Mouse (Mus musculus) left cerebral cortex, postnatal 4 days (tissue): Measurements from ENCODE around the gene Igf2bp3. TPM values are rescaled to one million over a fixed set of nuclear protein-coding genes. Genes with fewer than 3 reads are reported as not detected.

Source experiments
- DNase-seq: peaks from one replicate; pipeline ENCODE4 v3.0.0-alpha.2; 2022
- intact Hi-C: fragments of 180-260 bp; cut with DNase I; formaldehyde crosslinking; loops from one replicate; pipeline ENCODE4 v1.15.1; 2025
- total RNA-seq, 2 experiments: library from RNA; stranded (reverse); gene quantifications; 2 replicates each; pipeline ENCODE4 v1.2.3; 2021

Gene Igf2bp3
- total RNA-seq, 2 experiments from 2014 or later: 5.0 to 6.5 TPM

DNA sequence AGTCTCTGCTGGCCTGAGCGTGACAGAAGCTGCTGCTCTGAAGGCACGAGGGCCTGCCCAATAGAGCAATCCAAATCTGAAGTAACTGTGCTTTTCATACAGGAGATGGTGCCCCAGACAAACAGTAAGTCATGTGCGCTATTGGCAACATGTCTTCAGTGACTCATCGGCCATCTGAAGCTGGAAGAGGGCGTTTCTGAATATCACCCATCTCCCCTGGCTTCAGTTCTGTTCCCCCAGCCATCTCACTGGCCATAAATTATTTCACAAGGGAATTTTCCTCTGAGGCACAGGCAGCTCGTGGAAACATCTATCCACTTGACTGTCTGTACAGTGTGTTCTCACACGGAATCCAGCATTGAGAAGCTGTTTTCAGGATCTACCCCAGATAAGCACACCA lies 118.3 kb downstream of the Igf2bp3 start:
- no peak for DNase-seq
- intact Hi-C loops: no loop called here

DNA sequence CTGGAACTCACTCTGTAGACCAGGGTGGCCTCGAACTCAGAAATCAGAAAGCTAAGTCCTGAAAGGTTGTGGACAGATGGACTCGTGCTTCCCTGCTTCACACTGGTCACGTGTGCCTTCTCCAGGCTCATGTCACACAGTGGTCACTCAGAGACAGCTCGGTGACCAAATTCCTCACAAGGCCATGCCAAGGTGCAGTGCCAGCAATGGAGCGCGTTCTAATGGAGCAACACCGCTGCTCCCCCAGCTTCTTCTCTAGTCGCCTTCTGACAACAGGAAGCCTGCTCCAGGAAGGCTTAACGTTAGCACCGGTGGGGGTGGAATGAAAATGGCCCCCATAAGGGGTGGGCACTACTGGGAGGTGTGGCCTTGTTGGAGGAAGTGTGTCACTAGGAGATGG lies 119.8 kb downstream of the Igf2bp3 start:
- DNase-seq: no peak

DNA sequence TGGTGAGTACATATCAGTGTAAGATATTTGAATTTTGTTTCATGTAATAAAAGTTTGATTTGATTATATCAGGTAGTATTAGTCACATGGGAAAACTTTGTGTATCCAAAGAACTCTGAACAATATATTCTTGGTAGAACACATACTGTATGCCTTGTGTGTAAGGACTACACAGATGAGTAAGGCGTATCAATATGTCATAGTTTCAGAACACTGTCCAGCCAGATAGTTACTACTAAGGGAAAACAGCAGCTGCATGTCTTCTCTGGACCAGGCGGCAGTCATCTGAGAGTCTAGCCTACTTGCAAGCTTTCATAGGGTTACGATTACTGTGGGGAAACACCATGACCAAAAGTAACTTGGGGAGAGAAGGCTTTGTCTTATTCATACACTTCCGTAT lies 131.7 kb downstream of the Igf2bp3 start:
- intact Hi-C loops: no loop called here

More for the DNA sequence above, 119.8 kb downstream of the Igf2bp3 start:
- intact Hi-C loops: no loop called here

DNA sequence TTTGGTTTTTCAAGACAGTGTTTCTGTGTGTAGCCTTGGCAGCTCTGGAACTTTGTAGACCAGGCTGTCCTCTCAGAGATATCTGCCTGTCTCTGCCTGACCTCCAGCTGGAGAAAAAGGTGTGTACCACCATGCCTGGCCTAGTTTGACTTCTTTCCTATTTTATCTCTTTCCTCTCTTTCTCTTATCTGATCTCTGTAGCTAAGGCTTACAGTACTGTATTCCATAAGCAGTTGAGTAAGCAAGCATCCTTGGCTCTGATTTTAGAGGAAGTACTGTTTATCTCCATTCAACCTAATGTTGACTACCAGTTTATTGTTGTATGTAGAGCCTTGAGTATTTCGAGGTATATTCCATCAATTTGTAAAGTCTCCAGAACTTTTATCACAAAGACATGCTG lies 135.4 kb downstream of the Igf2bp3 start:
- intact Hi-C loops: no loop called here
- DNase-seq: no peak

More for the DNA sequence above, 131.7 kb downstream of the Igf2bp3 start:
- no peak for DNase-seq

DNA sequence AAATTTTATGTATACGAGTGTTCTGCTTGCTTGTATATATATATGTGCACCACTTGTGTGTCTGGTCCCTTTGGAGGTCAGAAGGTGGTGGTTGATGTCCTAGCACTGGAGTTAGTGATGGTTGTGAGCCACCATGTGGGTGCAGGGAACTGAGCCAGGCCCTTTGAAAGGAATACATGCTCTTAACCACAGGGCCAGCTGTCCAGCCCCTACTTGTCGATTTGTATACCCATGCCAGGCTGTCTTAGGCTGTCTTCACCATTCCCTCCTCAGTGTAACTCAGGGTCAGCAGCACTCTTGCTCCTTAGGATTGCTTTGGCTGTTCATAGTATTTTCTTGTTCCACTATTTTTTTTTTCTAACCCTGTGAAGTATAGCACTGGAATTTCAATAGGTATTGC lies 136.9 kb downstream of the Igf2bp3 start:
- intact Hi-C loops: no loop called here

DNA sequence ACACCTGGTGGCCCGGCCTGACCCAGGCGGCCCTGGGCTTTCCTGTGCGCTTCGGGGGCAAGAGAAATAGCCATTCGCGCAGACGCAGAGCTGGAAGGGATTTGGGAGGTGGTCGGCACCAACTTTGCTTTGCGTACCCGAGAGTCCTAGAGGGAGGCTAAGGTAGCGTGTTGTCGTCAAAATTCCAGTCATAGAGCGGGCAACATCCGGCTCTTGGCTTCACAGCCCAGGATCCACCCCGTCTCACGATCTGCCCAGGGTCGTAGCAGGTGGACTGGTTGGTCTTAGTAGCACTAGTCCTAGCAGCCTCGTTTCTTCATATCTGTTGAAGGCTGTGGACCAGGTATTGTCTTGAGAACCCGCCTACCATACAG lies 140.7 kb downstream of the Igf2bp3 start:
- DNase-seq: no peak

More for the DNA sequence above, 136.9 kb downstream of the Igf2bp3 start:
- no peak for DNase-seq

DNA sequence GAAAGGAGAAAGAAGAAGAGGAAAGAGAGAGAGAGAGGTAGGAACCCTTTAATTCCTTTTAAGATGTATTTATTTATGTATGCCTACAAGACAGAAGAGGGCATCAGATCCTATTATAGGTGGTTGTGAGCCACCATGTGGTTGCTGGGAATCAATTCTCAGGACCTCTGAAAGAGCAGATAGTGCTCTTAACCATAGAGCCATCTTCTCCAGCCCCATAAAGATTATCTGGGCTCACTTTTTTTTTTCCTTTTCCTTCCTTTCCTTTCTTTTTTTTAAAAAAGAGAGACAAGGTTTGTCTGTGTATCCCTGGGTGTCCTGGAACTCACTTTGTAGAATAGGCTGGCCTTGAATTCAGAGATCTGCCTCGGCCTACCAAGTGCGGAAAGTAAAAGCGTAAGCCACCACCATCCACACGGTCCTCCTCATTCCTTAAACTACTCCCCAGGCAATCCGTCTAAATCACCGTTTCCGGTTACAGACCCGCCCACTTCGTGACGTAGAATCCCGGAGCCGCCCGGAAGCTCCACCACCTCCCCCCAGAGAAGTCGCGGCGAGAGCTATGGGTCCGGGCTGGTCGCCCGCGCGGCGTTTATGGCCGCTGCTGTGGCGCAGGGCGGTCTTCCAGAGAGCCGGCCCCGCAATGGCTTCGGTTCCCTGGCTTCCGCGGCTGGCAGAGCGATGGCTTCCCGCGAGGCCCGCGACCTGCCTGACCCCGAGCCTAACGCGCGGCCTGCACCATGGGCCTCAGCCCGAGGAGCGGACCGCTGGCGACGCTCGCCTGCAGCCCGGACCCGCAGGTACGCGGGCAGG lies 141.2 kb downstream of the Igf2bp3 start, which contains the start of gene Malsu1:
Gene Malsu1, plus strand, starts transcription at position 492 of the 813 bp plus-strand sequence.
- peak; percentile 94 for DNase-seq
- intact Hi-C loops: no loop called here

More for the DNA sequence above, 140.7 kb downstream of the Igf2bp3 start:
- intact Hi-C loops: no loop called here

DNA sequence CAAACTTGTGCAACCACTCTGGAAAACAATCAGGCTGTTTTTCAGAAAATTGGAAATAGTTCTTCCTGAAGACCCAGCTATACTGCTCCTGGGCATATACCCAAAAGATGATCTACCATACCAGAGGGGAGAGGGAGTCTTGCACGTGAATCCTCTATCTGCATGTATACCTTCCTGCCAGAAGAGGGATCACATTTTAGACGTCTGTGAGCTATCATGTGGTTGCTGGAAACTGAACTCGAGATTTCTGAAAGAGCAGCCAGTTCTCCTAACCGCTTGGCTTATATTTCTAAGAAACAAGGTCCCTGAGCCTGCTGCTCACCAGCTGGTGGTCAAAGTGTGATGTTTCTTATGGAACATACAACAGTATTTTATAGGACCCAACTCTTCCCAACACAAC lies 146.4 kb downstream of the Igf2bp3 start:
- no peak for DNase-seq
- intact Hi-C loops: no loop called here

DNA sequence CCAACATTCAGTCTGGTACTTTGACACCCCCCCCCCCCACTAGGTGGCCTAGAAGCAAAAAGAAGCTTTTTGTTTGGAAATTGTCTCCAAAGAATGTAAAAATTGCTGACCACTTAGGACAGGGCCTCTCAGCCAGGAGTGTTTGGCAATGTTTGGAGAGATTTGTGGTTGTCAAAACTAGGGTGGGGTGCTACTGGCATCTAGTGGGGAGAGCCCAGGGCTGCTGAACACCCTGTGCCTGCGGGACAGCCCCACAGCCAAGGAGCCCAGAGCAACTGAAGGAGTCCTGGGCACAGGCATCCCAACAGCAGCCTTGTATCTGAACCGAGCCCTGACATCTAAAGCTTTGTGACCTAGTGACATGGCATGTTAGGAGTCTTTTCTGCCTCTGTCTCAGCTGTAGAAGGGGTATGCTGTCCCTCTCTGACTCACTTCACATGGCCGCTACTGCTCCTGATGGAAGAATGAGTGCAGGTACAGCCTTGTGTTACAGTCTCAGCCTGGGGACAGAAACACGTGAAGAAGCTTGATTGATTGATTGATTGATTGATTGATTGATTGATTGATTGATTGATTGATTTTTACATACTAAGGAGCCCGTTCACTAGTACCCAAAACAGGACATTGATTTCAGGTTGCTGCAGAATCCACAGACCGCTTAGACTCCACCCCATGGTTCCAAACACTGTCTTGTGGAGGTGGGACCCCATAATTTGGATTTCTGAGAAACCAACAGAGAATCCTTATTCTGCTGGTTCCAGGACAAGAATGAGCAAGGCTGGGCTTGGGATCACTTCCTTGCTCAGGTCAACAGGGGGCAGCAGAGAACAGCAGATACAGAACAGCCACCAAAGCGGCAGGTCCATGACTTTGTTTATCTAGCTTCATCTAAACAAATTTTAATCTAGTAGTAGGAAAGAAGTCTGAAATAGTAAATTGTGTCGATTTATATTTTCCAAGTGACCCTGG lies 157.4 kb downstream of the Igf2bp3 start:
- peak; percentile 70 for DNase-seq
- intact Hi-C loops: loop anchor here (5.0 kb wide), 1 partner anchor 155 kb away; the partner anchor contains the start of gene Igf2bp3

DNA sequence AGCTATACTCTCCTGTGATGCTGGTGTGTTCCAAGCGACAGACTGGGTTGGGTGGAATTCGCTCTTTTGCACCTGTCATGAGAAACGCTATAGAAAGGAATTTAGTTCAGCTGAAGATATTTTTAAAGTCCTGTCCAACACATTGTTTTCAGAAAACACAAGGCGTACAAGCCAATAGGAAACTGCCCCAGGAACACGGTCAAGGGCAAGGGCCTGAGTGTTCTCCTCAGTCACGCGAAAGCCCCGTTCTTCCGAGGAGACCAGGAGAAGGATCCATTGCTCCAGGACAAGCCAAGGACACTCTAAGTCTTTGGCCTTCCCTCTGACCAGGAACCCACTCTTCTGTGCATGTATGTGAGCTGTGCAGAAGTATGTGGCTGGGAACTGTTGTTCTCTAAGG lies 158.7 kb downstream of the Igf2bp3 start:
- no peak for DNase-seq
- intact Hi-C loops: loop anchor here (5.0 kb wide), 1 partner anchor 156 kb away; the partner anchor contains the start of gene Igf2bp3

DNA sequence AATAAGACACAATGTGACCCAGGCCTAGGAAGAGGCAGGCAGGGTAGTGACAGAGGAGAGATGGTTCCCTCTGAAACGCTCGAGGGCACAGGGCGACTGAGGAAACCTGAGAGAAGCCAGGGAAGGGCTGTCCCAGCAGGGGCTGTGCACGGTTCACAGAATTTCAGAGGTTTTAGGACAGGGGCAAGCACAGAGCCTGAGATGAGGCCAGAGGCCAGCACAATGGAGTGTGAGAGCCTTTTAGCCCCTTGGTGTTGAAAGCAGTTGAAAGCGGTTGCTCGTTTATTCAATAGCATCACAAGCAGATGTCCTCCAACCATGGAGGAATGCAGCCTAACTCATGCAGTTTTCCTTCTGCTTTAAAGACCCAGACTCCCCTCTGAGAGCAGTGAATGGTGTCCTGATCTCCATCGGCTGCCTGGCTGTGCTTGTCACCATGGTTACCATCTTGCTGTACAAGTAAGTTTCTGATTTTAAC lies 159.5 kb downstream of the Igf2bp3 start:
- DNase-seq: no peak
- intact Hi-C loops: loop anchor here (5.0 kb wide), 1 partner anchor 157 kb away; the partner anchor contains the start of gene Igf2bp3

DNA sequence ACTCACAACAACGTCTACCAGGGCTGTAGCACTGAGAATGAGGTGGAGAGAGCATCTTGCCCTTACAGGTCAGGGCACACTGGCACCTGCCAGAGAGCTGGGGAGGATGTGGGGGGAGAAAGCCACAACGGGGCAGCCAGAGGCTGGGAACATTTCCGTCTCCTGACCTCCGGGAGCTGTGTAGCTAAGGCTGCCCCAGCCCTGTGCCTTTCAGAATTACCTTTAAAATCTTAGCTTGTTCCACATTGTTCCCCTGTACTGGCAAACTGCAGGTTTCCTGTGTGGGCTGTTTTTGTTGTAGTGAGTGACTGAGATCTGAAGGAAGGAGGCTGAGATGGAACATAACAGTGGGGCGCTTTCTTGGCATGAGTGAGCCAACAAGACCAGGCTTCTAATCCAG lies 162.6 kb downstream of the Igf2bp3 start:
- DNase-seq: no peak
- intact Hi-C loops: no loop called here

DNA sequence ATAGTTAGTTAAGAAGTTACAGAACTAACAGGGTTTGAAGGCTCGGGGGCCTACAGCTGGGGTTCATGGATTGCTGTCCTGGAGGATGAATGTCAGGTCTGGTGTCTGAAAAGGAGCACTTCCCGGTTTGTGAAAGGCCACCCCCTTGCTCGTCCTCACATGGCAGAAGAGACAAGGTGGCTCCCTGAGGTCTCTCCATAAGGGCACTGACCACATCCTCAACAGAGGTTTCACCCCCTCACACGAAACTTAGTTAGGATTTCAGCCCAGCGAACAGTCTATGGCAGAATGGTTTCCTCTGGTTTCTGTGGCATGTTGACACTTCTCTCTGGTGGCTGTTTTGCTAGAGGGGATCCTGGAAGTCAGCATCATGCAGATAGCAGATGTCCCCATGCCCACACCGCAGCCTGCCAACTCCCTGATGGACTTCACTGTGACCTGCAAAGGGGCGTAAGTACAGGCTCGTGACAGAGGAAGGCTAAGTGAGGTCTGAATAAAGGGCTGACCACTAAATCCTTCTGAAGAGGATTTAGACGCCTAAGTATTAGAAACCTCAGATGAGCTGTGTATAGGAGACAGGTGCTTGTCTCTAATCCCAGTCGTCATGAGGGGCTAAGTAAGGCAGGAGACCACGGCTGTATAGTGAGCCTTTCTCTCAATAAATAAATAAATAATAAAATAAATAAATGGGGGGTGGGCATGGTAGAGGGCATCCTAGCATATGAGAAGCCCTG lies 163.9 kb downstream of the Igf2bp3 start:
- intact Hi-C loops: no loop called here
- DNase-seq: no peak

DNA sequence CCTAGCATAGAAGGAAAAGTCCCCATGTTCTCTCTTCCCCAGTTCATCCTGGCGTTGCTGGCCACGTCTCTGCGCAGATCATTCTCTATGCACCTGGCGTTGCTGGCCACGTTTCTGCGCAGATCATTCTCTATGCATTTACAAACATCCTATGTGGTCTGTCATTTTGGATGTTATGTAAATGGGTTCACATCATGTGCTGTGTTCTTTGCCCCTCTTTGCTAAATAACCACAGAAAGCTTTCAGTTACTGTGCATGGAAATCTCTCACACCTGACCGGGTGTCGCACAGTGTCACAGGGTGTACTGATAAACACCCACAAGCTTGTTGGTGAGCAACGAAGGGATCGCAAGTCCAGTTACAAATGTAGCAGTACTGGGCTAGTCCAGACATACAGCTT lies 166.4 kb downstream of the Igf2bp3 start:
- intact Hi-C loops: no loop called here
- DNase-seq: no peak

DNA sequence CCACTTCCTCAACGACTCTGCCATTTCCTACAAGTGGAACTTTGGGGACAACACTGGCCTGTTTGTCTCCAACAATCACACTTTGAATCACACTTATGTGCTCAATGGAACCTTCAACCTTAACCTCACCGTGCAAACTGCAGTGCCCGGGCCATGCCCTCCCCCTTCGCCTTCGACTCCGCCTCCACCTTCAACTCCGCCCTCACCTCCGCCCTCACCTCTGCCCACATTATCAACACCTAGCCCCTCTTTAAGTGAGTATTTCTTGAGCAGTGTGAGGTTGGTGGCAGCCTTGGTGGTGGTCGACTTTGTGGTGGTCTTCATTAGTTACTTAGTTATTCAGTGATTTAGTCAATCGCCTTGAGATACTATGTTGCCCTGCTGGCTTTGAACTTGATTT lies 166.9 kb downstream of the Igf2bp3 start:
- intact Hi-C loops: no loop called here

DNA sequence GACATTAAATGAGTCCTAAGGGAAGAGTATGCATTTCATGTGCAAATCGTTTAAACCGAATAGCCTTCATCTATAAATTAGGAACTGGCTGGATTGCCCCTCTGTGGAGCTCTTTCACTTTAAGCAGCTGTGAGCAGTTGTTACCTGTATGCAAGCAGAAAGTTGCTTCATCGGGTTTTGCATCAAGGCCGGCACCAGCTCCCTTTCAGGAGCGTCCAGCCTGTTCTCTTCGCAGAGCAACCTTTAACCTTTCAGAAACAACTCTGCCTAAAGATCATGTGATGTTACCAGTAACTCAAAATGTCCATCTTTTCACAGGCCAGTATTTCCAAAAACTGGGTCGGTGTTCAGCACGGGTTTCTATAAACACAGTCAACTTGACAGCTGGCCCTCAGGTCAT lies 167.8 kb downstream of the Igf2bp3 start:
- intact Hi-C loops: no loop called here

More for the DNA sequence above, 166.9 kb downstream of the Igf2bp3 start:
- no peak for DNase-seq

DNA sequence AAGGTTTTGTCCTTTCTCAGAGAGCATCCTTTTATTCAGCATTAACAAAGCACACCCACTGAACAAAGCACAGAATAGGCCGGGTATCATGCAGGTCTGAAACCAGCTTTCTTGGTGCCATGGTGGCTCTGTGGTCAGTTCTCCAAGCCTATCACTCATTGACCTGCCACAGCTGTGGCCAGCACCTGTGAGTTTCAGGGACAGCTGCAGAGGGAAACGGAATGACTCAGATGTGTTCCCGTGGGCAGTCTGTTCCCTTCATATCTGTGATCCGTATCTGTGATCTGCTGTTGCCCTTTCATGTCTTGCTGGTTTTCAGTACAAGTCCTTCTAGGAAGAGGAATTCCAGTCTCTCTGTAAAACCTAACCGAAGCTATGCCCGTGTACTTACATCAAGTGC lies 168.3 kb downstream of the Igf2bp3 start:
- no peak for DNase-seq
- intact Hi-C loops: no loop called here

More for the DNA sequence above, 167.8 kb downstream of the Igf2bp3 start:
- DNase-seq: no peak

DNA sequence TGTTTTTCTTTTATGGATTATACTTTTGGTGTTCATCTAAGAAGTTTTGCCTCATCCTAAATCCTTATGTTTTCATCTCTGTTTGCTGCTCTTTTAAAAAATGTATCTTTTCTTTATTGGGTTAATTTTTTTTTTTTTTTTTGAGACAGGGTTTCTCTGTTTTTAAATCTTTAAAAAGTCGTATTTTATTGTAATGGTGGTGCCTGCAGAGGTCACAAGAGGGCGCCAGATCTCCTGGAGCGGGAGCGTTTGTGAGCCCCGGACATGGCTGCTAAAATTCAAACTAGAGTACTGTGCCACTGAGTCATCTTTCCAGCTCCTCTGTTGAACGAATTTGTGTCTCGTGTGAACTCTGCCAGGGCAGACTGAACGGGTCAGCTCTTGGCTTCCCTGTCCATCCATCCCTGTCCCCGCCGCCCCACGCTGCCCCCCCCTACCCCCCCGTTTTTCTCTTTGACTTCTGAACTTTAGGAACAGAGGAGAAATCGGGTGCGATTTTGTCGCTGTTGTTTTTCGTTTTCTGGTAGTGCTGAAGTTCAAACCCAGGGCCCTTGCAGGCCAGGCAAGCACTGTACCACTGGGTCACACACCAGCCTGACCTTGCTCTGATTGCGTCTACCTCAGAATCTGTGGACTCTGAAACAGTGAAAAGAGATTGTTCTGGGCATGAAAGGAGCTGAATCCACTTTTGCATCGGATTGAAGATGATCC lies 175.1 kb downstream of the Igf2bp3 start:
- intact Hi-C loops: loop anchor here (10.0 kb wide), 1 partner anchor 365 kb away; no protein-coding TSS in a partner anchor
- DNase-seq: peak; percentile 67

DNA sequence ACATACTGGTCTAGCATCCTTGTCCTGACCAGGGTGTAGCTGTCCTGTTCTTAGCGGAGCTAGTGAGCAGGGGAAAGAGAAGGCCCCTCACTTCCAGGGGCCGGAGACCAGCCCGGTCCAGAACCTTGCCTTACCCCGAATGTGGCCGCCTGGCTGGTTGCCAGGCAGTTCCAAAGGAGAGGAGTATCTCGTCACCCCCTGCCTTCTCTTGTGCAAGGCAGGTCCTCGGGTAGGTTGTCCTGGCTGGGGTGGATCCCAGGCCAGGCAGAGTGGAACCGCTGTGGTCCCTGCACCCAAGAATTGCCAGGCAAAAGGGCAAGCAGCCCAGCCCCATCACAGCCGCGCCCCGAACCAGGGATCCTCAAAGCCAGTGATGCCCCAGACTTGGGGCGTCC lies 177.5 kb downstream of the Igf2bp3 start:
- intact Hi-C loops: loop anchor here (10.0 kb wide), 1 partner anchor 368 kb away; no protein-coding TSS in a partner anchor
- DNase-seq: no peak
